Mouse (Mus musculus) limb, embryonic 15.5 days (tissue): ENCODE measurements around the gene Ppp4r2. TPM values are rescaled to one million over a fixed set of nuclear protein-coding genes. Genes with fewer than 3 reads are reported as not detected.

Experiments
- ATAC-seq: fragments of 200-750 bp; cut with Nextera tagmentation; 2 replicates; pipeline ENCODE4 v1.8.0; 2017; ENCODE audit warnings: low read depth, moderate TSS enrichment; ENCODE audit not compliant: insufficient number of reproducible peaks, low FRiP score, low TSS enrichment
- H3K27ac ChIP-seq: fragments of 300-500 bp; sonication (generic); 2 replicates; pipeline ENCODE4 v1.5.1; 2015; ENCODE audit warnings: moderate library complexity, mild to moderate bottlenecking, inconsistent platforms
- H3K27me3 ChIP-seq: fragments of 300-500 bp; sonication (generic); 2 replicates; pipeline ENCODE4 v1.6.1; 2015; ENCODE audit warnings: inconsistent platforms
- H3K36me3 ChIP-seq: fragments of 300-500 bp; sonication (generic); 2 replicates; pipeline ENCODE4 v1.6.1; 2015; ENCODE audit warnings: inconsistent platforms
- H3K4me1 ChIP-seq: fragments of 300-500 bp; sonication (generic); 2 replicates; pipeline ENCODE4 v1.6.1; 2015; ENCODE audit warnings: inconsistent platforms
- H3K4me2 ChIP-seq: fragments of 300-500 bp; sonication (generic); 2 replicates; pipeline ENCODE4 v1.6.1; 2015; ENCODE audit warnings: mild to moderate bottlenecking, inconsistent platforms
- H3K4me3 ChIP-seq: fragments of 300-500 bp; sonication (generic); 2 replicates; pipeline ENCODE4 v1.5.1; 2015; ENCODE audit warnings: mild to moderate bottlenecking, inconsistent platforms
- H3K9ac ChIP-seq: fragments of 300-500 bp; sonication (generic); 2 replicates; pipeline ENCODE4 v1.6.1; 2015; ENCODE audit warnings: inconsistent platforms
- H3K9me3 ChIP-seq: fragments of 300-500 bp; sonication (generic); 2 replicates; pipeline ENCODE4 v1.6.1; 2016; ENCODE audit warnings: inconsistent platforms
- WGBS: fragments of 180-500 bp; shearing (Covaris S2); methylation state at CpG from one replicate; pipeline ENCODE4 v1.1.7; 2015; 5-methylcytosine and 5-hydroxymethylcytosine counted together
- polyA plus RNA-seq: library from polyadenylated mRNA; unstranded; fragments of >200 nt; fragmentation: Nextera tagmentation; extraction: Ambion mirVana; gene quantifications from 2 replicates; pipeline ENCODE4 v1.2.1, GENCODE M21; 2015

Gene Ppp4r2
- polyA plus RNA-seq, 1 experiment from 2014 or later, result 23.7 TPM

GRCm38 (mm10) chr6:100869909-100870308 is 36.5 kb downstream of the Ppp4r2 start:
- Histone ChIP-seq H3K36me3 (peaks cover 7% of the 10 kb centered on the region), H3K4me1 (no peaks in the 10 kb centered on the region), H3K27me3 (no peaks in the 10 kb centered on the region), H3K27ac (no peak overlapping the region), H3K9me3 (no peaks in the 10 kb centered on the region), H3K4me3 (no peak overlapping the region), H3K4me2 (no peak overlapping the region), H3K9ac (no peak overlapping the region)
- no peak for ATAC-seq
- 81% methylated on average over 9 of the region's 9 CpGs for WGBS

GRCm38 (mm10) chr6:100873191-100873590 is 39.8 kb downstream of the Ppp4r2 start:
- no peak overlapping the region for H3K4me3 ChIP-seq
- H3K27me3 ChIP-seq, result no peaks in the 10 kb centered on the region; the same call in 1 of the 2 replicates
- no peaks in the 10 kb centered on the region; the same call in 1 of the 2 replicates for H3K4me1 ChIP-seq
- no peaks in the 10 kb centered on the region for H3K36me3 ChIP-seq
- ATAC-seq, result no peak
- 66% methylated on average over 6 of the region's 6 CpGs for WGBS
- H3K9me3 ChIP-seq, result no peaks in the 10 kb centered on the region; the same call in 1 of the 2 replicates
- H3K9ac ChIP-seq, result no peak overlapping the region
- H3K4me2 ChIP-seq, result no peak overlapping the region
- no peak overlapping the region for H3K27ac ChIP-seq

DNA sequence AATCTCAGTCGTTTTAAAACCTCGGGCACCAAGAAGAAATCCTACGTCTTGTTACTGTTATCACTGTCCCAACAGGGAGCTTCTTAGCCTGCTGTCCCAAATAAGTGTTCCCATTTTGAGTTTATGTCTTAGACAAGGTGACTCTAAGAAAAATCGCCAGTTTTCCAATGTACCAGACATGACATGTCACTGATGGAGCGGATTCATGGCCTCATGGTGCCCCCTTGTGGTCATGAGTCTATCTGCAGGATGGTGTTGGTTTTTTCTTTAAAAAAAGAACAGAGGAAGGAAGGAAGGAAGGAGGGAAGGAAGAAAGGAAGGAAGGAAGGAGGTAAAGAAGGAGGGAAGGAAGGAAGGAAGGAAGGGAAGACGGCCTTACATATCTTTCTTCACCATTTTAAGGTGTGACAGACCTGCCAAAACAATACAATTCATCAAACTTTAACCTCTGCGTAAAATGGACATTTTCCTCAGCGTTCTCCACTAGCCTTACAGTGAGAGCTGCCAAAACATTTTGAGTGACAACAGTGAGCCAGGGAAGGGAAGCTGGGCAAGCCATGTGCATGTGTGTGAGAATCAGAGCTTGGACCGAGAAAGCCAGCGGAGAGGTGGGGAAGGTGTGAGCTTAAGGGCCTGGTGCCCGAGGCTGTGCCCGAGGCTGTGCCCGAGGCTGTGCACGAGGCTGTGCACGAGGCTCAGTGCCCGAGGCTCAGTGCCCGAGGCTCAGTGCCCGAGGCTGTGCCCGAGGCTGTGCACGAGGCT is 42.6 kb downstream of the Ppp4r2 start:
- H3K9me3 ChIP-seq, result no peaks in the 10 kb centered on the region; the same call in 1 of the 2 replicates
- peaks cover 16% of the 10 kb centered on the region for H3K27me3 ChIP-seq
- no peak overlapping the region for H3K4me2 ChIP-seq
- ATAC-seq, result no peak
- no peaks in the 10 kb centered on the region for H3K36me3 ChIP-seq
- no peak overlapping the region for H3K9ac ChIP-seq
- no peaks in the 10 kb centered on the region; the same call in 1 of the 2 replicates for H3K4me1 ChIP-seq
- no peak overlapping the region for H3K27ac ChIP-seq
- no peak overlapping the region for H3K4me3 ChIP-seq
- WGBS, result 65% methylated on average over 20 of the region's 20 CpGs

DNA sequence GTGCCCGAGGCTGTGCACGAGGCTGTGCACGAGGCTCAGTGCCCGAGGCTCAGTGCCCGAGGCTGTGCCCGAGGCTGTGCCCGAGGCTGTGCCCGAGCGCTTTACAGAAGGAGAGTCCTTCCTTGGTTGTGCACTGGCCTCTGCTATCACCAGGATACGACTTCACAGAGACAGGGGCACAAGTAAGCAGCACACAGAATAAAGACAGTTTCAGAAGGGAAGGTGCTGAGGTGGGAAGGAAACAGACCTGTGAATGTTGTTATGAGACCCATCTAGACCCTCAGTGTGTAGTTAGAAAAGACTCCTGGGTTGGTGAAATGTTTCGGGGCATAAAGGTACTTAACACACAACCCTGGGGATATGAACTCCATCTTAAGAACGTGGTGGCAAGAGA is 43.2 kb downstream of the Ppp4r2 start:
- no peak overlapping the region for H3K4me3 ChIP-seq
- H3K9ac ChIP-seq, result no peak overlapping the region
- no peaks in the 10 kb centered on the region; the same call in 1 of the 2 replicates for H3K4me1 ChIP-seq
- H3K9me3 ChIP-seq, result no peaks in the 10 kb centered on the region; the same call in 1 of the 2 replicates
- H3K27ac ChIP-seq, result no peak overlapping the region
- peaks cover 22% of the 10 kb centered on the region for H3K27me3 ChIP-seq
- no peaks in the 10 kb centered on the region for H3K36me3 ChIP-seq
- 82% methylated on average over 12 of the region's 12 CpGs for WGBS
- H3K4me2 ChIP-seq, result no peak overlapping the region
- ATAC-seq, result no peak

DNA sequence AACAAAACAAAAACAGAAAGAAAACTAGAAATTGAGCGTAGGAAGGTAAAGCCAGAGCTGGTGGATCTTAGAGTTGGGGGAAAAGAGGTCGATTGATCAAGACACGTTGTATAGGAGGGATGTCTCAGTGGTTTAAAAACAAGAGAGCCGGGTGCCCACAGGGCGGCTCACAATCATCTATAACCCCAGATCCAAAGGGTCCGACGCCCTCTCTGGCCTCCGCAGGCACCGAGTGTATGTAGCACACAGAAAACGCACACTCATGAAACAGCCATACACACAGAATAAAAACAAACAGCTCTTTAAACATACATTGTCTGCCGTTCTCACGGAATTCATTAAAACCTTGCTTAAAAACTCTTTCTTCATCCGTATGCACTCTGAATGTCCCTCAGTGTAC is 45.1 kb downstream of the Ppp4r2 start:
- Histone ChIP-seq H3K36me3 (no peaks in the 10 kb centered on the region), H3K4me3 (no peak overlapping the region), H3K4me1 (peaks cover 6% of the 10 kb centered on the region; the same call in 1 of the 2 replicates), H3K9me3 (no peaks in the 10 kb centered on the region; the same call in 1 of the 2 replicates), H3K9ac (no peak overlapping the region), H3K27me3 (peaks cover 23% of the 10 kb centered on the region), H3K27ac (no peak overlapping the region), H3K4me2 (no peak overlapping the region)
- no peak for ATAC-seq
- 79% methylated on average over 13 of the region's 13 CpGs for WGBS

GRCm38 (mm10) chr6:100879607-100880006 is 46.2 kb downstream of the Ppp4r2 start:
- WGBS, result 44% methylated on average over 10 of the region's 10 CpGs
- no peak for ATAC-seq
- Histone ChIP-seq H3K4me1 (peaks cover 6% of the 10 kb centered on the region; the same call in 1 of the 2 replicates), H3K27ac (no peak overlapping the region), H3K36me3 (no peaks in the 10 kb centered on the region), H3K27me3 (peaks cover 23% of the 10 kb centered on the region), H3K4me2 (no peak overlapping the region), H3K9ac (no peak overlapping the region), H3K9me3 (no peaks in the 10 kb centered on the region; the same call in 1 of the 2 replicates), H3K4me3 (no peak overlapping the region)

DNA sequence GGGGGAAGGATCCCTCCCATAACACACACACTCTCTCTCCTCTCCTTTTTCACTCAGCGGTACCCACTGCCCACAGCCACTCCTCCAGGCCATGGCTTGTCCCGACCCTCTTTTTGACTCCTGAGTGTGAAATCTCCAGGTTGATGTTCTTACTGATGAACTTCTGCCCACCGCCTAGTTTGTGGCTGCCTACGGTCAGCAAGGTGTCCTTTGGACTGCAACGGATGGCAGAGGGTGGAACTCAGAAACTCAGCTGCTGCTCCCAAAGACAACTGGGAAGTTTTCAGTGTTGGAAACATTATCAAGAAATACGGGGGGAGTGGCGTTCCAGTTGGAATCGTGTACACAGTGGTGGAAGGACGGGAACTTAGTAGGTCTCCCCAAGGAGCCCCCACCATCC is 48.2 kb downstream of the Ppp4r2 start:
- Histone ChIP-seq H3K27me3 (peaks cover 23% of the 10 kb centered on the region), H3K27ac (no peak overlapping the region), H3K36me3 (no peaks in the 10 kb centered on the region), H3K9ac (no peak overlapping the region), H3K4me1 (peaks cover 6% of the 10 kb centered on the region; the same call in 1 of the 2 replicates), H3K4me3 (no peak overlapping the region), H3K9me3 (no peaks in the 10 kb centered on the region; the same call in 1 of the 2 replicates), H3K4me2 (no peak overlapping the region)
- 76% methylated on average over 9 of the region's 9 CpGs for WGBS
- no peak for ATAC-seq

DNA sequence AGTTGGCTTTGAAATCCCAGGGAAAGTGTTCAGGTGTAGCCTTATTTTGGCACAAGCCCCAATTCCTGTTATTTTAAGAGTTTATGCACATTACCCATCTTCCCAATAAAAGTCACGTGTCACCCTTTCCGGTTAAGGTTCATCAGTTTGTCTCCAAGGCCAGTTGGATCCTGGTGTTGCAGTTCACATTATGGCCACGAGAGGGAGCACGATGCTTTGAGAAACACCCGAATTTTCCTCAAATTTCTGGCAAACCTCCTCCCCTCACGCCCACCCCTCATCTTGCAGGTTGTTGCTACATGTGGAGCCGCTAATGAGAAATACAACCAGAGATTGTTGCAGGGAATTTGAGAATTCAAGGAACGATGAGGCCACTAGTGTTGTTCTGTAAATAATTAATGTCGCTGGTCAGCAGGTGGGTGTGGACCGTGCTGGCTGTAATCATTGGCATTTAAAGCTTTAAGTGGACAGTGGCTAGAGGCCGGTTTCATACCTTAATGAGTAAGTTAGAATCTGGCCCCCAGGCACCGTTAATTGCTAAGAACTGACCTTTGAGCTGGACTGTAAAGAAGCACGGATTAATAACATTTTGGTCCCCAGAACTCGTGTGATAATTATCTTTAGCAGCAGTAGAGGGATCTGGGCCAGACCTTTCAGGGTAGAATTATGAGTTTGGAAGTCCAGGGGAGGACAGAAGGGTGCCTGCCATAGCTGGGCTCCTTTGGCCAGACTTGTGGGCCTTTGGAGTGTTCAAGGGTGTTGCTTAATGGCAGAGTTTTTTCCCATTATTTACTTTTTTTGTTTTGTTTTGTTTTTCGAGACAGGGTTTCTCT is 49.2 kb downstream of the Ppp4r2 start:
- WGBS, result 10% methylated on average over 15 of the region's 15 CpGs
- Histone ChIP-seq H3K4me2 (peak overlapping the region; percentile 38), H3K27me3 (peaks cover 23% of the 10 kb centered on the region), H3K4me1 (peaks cover 6% of the 10 kb centered on the region; the same call in 1 of the 2 replicates), H3K9me3 (no peaks in the 10 kb centered on the region; the same call in 1 of the 2 replicates), H3K36me3 (no peaks in the 10 kb centered on the region), H3K27ac (no peak overlapping the region), H3K9ac (no peak overlapping the region), H3K4me3 (no peak overlapping the region)
- no peak for ATAC-seq

GRCm38 (mm10) chr6:100883233-100883632 is 49.8 kb downstream of the Ppp4r2 start:
- Histone ChIP-seq H3K27me3 (peaks cover 23% of the 10 kb centered on the region), H3K4me3 (no peak overlapping the region), H3K27ac (no peak overlapping the region), H3K36me3 (no peaks in the 10 kb centered on the region), H3K9ac (no peak overlapping the region), H3K9me3 (no peaks in the 10 kb centered on the region), H3K4me2 (no peak overlapping the region), H3K4me1 (peaks cover 6% of the 10 kb centered on the region; the same call in 1 of the 2 replicates)
- WGBS, result 53% methylated on average over 13 of the region's 13 CpGs
- no peak for ATAC-seq

DNA sequence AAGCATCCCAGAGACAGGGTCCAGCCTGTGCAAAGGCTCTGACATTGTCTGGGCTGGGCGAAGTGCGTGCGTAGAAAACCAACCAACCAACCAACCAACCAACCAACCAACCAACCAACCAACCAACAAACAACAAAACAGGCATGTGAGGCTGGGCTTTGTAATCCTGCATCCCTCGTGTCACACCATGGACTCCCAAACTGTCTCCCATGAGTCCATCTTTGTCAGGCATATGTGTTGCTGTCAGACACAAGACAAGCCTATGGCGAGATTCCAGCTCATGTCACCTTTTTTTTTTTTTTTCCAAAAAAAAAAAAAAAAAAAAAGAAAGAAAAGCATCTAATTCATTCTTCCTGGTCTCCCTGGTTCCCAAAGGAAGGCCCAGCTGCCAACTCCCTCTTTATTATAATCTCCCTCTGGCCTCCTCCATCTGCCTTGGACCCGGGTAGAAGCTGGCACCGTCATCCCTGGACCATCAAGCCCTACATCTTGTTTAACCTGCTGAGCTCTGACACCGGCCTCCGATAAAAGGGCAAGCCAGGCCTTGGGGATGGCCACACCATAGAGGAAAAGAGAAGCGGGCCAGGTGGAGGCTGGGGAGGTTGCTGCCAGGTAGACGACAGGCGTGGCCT is 51.3 kb downstream of the Ppp4r2 start:
- 90% methylated on average over 12 of the region's 12 CpGs for WGBS
- ATAC-seq, result no peak

GRCm38 (mm10) chr6:100885376-100885775 is 52.0 kb downstream of the Ppp4r2 start:
- Histone ChIP-seq H3K4me3 (no peak overlapping the region), H3K27me3 (peaks cover 13% of the 10 kb centered on the region), H3K9me3 (no peaks in the 10 kb centered on the region), H3K27ac (no peak overlapping the region), H3K9ac (no peak overlapping the region), H3K4me2 (no peak overlapping the region), H3K4me1 (peaks cover 6% of the 10 kb centered on the region; the same call in 1 of the 2 replicates), H3K36me3 (no peaks in the 10 kb centered on the region)
- WGBS, result 54% methylated on average over 7 of the region's 7 CpGs
- no peak for ATAC-seq

More for the DNA sequence above, 51.3 kb downstream of the Ppp4r2 start:
- Histone ChIP-seq H3K27ac (no peak overlapping the region), H3K4me2 (no peak overlapping the region), H3K4me3 (no peak overlapping the region), H3K4me1 (peaks cover 6% of the 10 kb centered on the region; the same call in 1 of the 2 replicates), H3K9me3 (no peaks in the 10 kb centered on the region), H3K9ac (no peak overlapping the region), H3K36me3 (no peaks in the 10 kb centered on the region), H3K27me3 (peaks cover 16% of the 10 kb centered on the region)
